Mouse (Mus musculus) MEL (cell line): Measurements from ENCODE around the gene Acot7.

Experiments used
- CHD1 ChIP-seq: IDR thresholded peaks from 2 replicates; pipeline ENCODE4 v1.6.1; 2012; ENCODE audit warnings: low read depth, mild to moderate bottlenecking, inconsistent platforms, low read length, improper control_type of control experiment
- CTCF ChIP-seq, 3 experiments: IDR thresholded peaks in 2 of 3; conservative IDR thresholded peaks in 1 of 3; 2 replicates each; pipeline ENCODE4 v1.5.1; 2011 to 2012; ENCODE audit warnings: low read length in 3 of 3, low read depth in 2 of 3, mild to moderate bottlenecking in 2 of 3, improper control_type of control experiment in 1 of 3, inconsistent platforms in 1 of 3, mixed read lengths in 1 of 3, moderate library complexity in 1 of 3; ENCODE audit not compliant: control insufficient read depth in 1 of 3, insufficient read depth in 1 of 3, poor library complexity in 1 of 3, severe bottlenecking in 1 of 3
- EP300 ChIP-seq, 2 experiments: IDR thresholded peaks; 2 replicates each; pipeline ENCODE4 v1.6.1; 2011; ENCODE audit warnings: improper control_type of control experiment in 2 of 2, low read length in 2 of 2, low read depth in 1 of 2, mild to moderate bottlenecking in 1 of 2
- GATA1 ChIP-seq: IDR thresholded peaks from 2 replicates; pipeline ENCODE4 v1.6.1; 2011; ENCODE audit warnings: low read depth, low read length, improper control_type of control experiment
- POLR2A ChIP-seq, 2 experiments: IDR thresholded peaks; 2 replicates each; pipeline ENCODE4 v1.6.1; 2011 to 2012; ENCODE audit warnings: low read length in 2 of 2, mild to moderate bottlenecking in 2 of 2, control low read depth in 1 of 2, improper control_type of control experiment in 1 of 2, low read depth in 1 of 2, moderate library complexity in 1 of 2; ENCODE audit not compliant: control insufficient read depth in 1 of 2, insufficient read depth in 1 of 2, poor library complexity in 1 of 2
- POLR2AphosphoS5 ChIP-seq: IDR thresholded peaks from 2 replicates; pipeline ENCODE4 v1.6.1; 2012; ENCODE audit warnings: low read depth, borderline replicate concordance, mild to moderate bottlenecking, inconsistent platforms, low read length, moderate library complexity, mixed read lengths
- RAD21 ChIP-seq: IDR thresholded peaks from 2 replicates; pipeline ENCODE4 v1.6.1; 2011; ENCODE audit warnings: mild to moderate bottlenecking, low read depth, low read length, improper control_type of control experiment
- TCF12 ChIP-seq: IDR thresholded peaks from 2 replicates; pipeline ENCODE4 v1.6.1; 2014; ENCODE audit warnings: low read depth, mild to moderate bottlenecking, inconsistent platforms, low read length, improper control_type of control experiment, moderate library complexity
- USF1 ChIP-seq: IDR thresholded peaks from 2 replicates; pipeline ENCODE4 v1.6.1; 2014; ENCODE audit warnings: low read depth, mild to moderate bottlenecking, inconsistent platforms, low read length, improper control_type of control experiment, moderate library complexity
- USF2 ChIP-seq, 2 experiments: IDR thresholded peaks; 2 replicates each; pipeline ENCODE4 v1.6.1; 2011 to 2012; ENCODE audit warnings: improper control_type of control experiment in 2 of 2, low read length in 2 of 2, borderline replicate concordance in 1 of 2, inconsistent platforms in 1 of 2, low read depth in 1 of 2, mild to moderate bottlenecking in 1 of 2; ENCODE audit not compliant: insufficient read depth in 1 of 2
- ZNF384 ChIP-seq: IDR thresholded peaks from 2 replicates; pipeline ENCODE4 v1.6.1; 2012; ENCODE audit warnings: low read depth, mild to moderate bottlenecking, inconsistent platforms, low read length, improper control_type of control experiment

DNA sequence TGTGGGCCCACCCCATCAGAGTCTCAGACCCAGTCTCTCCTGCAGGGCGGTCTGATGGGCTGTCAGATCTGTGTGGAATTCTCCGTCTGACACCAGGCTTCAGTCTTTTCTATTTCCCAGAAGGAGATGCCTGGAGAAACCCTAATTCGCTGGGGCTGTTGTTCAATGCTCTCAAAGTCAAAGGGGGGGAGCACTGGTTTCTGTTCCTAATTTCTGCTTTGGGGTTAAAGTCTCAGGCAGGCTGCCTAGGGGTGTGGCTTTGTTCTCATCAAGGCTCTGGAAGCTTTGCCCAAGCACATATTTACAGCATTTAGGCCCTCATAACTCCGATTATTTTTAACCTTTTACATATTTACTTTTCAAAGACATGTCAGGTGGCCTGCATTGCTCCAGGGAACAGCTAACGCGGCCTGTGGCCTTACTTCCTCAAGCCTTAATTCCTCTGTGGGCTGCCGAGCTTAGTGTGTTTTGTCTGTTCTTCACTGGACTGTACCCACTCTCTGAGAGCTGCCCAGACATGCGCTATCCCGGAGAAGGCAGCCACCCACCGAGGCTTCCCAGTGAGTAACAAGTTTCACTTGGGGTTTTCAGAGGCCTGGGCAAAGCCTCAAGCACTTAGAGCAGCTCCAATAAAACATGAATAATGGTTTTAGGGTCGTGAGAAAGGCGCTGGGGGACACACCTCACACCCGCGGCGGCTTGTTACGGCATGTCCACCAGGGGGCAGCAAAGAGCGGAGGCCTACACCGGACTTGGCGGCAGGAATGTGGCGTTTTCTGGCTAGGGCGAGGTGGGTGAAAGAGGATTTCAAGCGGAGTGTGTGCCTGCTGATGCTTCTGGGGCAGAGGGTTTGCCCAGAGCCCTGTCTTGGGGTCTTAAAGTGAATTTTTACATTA lies 12.7 kb upstream of the Acot7 start:
- TF ChIP-seq CHD1 = no peak
- peak; percentile 84 to 99 (median 86) for TF ChIP-seq CTCF (IDR thresholded peaks at IDR 0.05 in 2 of 3, conservative IDR thresholded peaks at IDR 0.05 in 1 of 3; ENCODE audit: control insufficient read depth in 1 of 3, insufficient read depth in 1 of 3, low read depth in 2 of 3, low read length in 3 of 3, poor library complexity in 1 of 3, severe bottlenecking in 1 of 3)
- TF ChIP-seq USF1 = no peak
- no peak for TF ChIP-seq EP300 (IDR thresholded peaks at IDR 0.05; ENCODE audit: low read depth in 1 of 2, low read length in 2 of 2)
- TF ChIP-seq USF2 (IDR thresholded peaks at IDR 0.05; ENCODE audit: borderline replicate concordance in 1 of 2, insufficient read depth in 1 of 2, low read depth in 1 of 2, low read length in 2 of 2) = no peak
- TF ChIP-seq POLR2AphosphoS5 = no peak
- TF ChIP-seq GATA1 = no peak
- TF ChIP-seq TCF12 = no peak
- peak; percentile 38 for TF ChIP-seq RAD21
- TF ChIP-seq ZNF384 = no peak
- no peak for TF ChIP-seq POLR2A (IDR thresholded peaks at IDR 0.05; ENCODE audit: control insufficient read depth in 1 of 2, insufficient read depth in 1 of 2, low read depth in 1 of 2, low read length in 2 of 2, poor library complexity in 1 of 2)
